Mouse (Mus musculus): ENCODE data around the gene Ric1. TPM values are rescaled to one million over a fixed set of nuclear protein-coding genes. Genes with fewer than 3 reads are reported as not detected.
"Not testable (repeated sequence)": the region's sequence is repeated elsewhere in the genome, so short reads cannot be mapped to it uniquely, and the experiment has no call there.

The Ric1 gene
- polyA plus RNA-seq, 1 experiment from 2014 or later, result 9.8 TPM

DNA sequence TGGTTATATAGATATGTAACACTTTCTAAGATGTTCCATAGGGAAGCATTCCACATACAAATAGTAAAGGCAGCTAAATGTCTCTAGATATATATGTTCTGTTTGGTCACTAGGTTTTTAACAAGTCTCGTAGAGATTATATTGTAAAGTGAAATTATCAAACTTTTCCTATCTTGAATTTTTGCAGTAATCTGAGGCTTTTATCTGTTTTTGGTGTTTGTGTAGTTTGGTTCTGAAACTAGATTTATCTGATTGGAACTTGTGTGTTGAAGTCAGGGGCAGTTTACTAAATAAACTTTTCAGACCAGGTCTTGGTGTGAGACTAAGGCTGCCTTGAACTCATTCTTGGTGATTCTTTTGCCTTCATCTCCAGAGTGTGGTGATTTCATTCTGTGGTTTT, 29.0 kb downstream of the Ric1 start:
- Histone ChIP-seq H3K27me3 (ENCODE audit: low read depth, poor library complexity, severe bottlenecking) (no peaks in the 10 kb centered on the region), H3K4me3 (no peak overlapping the region), H3K9me3 (replicated peaks) (no peaks in the 10 kb centered on the region), H3K27ac (replicated peaks) (no peak overlapping the region), H3K36me3 (no peaks in the 10 kb centered on the region), H3K4me1 (no peaks in the 10 kb centered on the region)
- no peak for DNase-seq (ENCODE audit: low spot score)
- 88% methylated on average over 1 of the region's 1 CpGs for WGBS

DNA sequence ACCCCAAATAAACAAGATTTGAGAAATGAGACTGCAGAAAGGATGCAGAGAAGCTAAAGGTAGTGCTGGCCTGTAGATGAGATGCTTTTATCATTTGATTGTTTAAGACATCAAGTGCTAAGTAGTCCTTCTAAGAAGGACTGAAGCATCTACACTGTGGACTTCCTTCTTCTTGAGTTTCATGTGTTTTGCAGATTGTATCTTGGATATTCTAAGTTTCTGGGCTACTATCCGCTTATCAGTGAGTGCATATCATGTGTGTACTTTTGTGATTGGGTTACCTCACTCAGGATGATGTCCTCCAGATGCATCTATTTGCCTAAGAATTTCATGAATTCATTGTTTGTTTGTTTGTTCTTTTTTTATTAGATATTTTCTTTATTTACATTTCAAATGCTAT, 29.9 kb downstream of the Ric1 start:
- H3K27ac ChIP-seq (replicated peaks); H3K4me3 ChIP-seq; DNase-seq (ENCODE audit: low spot score); H3K36me3 ChIP-seq; H3K9me3 ChIP-seq (replicated peaks); H3K4me1 ChIP-seq; H3K27me3 ChIP-seq (ENCODE audit: low read depth, poor library complexity, severe bottlenecking): not testable (repeated sequence)
- WGBS, result 89% methylated on average over 1 of the region's 1 CpGs

DNA sequence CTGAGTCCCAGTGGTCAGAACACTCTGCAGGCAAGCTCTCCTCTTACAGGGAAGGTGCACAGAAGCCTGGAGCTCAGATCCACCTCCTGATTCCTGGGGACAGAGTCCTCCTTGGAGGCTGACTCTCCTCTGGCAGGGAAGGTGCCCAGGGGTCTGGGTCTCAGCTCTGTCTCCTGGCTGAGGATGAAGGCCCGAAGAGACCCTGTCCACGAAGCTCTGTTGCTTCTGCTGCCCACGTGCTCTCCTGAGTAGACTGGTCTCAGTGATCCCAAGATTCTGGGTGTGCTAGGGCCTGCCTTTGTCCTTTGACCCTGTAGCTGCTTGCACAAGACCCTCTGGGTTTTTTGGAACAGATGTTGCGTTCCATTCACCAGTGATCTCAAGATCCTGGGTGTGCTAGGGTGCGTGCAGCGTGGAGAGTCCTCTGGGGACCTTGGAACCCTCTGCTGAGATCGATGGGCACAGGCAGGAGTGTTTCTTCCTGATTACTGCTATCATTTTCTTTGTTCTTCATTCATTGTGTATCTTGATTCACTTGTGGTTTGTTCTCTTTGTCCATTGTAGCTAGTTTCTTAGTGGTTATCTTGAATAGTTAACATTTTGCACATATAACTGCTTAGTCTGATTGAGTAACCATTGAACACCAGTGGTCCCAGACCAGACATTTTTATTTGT, 35.2 kb downstream of the Ric1 start:
- not testable (repeated sequence) for H3K27me3 ChIP-seq (ENCODE audit: low read depth, poor library complexity, severe bottlenecking); H3K4me3 ChIP-seq
- 90% methylated on average over 7 of the region's 7 CpGs for WGBS

DNA sequence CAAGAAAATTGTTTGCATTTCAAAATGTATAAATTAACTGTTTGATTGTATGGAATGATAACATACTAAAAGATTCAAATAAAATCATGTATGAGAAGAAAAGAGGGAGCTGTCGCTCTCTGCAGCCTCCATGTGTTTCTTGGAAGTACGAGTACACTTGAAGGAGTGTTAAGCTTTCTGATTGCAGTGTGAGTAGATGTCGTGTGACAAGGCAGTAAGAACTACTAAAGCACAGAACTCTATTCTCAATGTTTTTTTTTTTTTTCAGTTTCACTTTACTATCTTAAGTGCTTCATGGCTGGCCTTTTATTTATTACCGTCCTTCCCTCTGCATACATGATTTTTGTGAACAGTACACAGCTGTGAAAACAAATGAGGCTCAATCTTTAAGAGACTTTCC, 40.1 kb downstream of the Ric1 start:
- Histone ChIP-seq H3K4me1 (no peaks in the 10 kb centered on the region), H3K36me3 (peaks cover 14% of the 10 kb centered on the region), H3K4me3 (no peak overlapping the region), H3K27me3 (ENCODE audit: low read depth, poor library complexity, severe bottlenecking) (no peaks in the 10 kb centered on the region), H3K9me3 (replicated peaks) (no peaks in the 10 kb centered on the region), H3K27ac (replicated peaks) (no peak overlapping the region)
- DNase-seq (ENCODE audit: low spot score), result no peak
- WGBS, result 87% methylated on average over 4 of the region's 4 CpGs

More for the DNA sequence above, 35.2 kb downstream of the Ric1 start:
- not testable (repeated sequence) for H3K9me3 ChIP-seq (replicated peaks); DNase-seq (ENCODE audit: low spot score); H3K4me1 ChIP-seq; H3K36me3 ChIP-seq; H3K27ac ChIP-seq (replicated peaks)

DNA sequence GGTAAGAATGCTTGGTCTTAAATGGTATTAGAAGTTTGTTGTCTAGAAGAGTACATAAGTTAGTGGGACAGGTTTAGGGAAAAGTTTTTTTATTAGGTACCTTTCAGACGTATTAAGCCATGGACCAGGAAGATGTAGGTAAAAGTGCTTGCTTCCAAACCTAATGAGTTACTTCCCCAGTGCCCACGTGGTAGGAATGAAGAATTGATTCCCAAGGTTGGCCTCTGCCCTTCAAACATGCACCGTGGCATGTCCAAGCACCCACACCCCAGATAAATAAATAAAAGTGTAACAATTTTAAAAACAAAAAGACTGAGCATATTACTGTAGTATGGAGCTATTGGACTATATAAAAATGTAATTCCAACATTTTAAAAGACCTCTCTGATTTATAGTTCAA, 40.5 kb downstream of the Ric1 start:
- WGBS, result 78% methylated on average over 3 of the region's 3 CpGs

DNA sequence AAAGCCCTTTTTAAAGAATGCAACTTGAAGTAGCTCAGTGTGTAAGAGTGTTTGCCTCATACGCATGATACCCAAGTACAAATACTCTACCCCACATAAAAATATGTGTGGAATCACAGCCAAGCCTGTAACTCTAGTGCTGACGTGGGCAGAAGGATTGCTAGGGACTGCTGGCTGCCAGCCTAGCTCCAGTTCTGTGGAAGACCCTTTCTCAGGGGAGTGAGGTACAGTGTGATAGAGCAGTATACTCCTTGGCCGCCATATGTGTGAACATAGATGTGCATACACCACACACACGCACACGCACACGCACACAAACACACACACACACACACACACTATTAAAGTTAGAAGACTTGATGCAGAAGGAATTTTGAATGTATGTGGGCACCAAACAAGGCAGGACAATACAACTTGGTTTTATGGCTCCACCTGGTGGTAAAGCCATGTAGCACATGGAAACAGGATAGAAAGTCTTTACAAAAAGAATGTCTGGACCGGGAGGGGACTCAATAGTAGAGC, 41.2 kb downstream of the Ric1 start:
- no peaks in the 10 kb centered on the region for H3K27me3 ChIP-seq (ENCODE audit: low read depth, poor library complexity, severe bottlenecking)
- 68% methylated on average over 7 of the region's 7 CpGs for WGBS
- peak; percentile 29 for DNase-seq (ENCODE audit: low spot score)
- no peak overlapping the region for H3K4me3 ChIP-seq
- peaks cover 15% of the 10 kb centered on the region for H3K36me3 ChIP-seq
- H3K4me1 ChIP-seq, result no peaks in the 10 kb centered on the region
- H3K9me3 ChIP-seq (replicated peaks), result no peaks in the 10 kb centered on the region
- no peak overlapping the region for H3K27ac ChIP-seq (replicated peaks)

More for the DNA sequence above, 40.5 kb downstream of the Ric1 start:
- Histone ChIP-seq H3K4me3 (no peak overlapping the region), H3K4me1 (no peaks in the 10 kb centered on the region), H3K27me3 (ENCODE audit: low read depth, poor library complexity, severe bottlenecking) (no peaks in the 10 kb centered on the region), H3K27ac (replicated peaks) (no peak overlapping the region), H3K36me3 (peaks cover 15% of the 10 kb centered on the region), H3K9me3 (replicated peaks) (no peaks in the 10 kb centered on the region)
- DNase-seq (ENCODE audit: low spot score), result no peak

DNA sequence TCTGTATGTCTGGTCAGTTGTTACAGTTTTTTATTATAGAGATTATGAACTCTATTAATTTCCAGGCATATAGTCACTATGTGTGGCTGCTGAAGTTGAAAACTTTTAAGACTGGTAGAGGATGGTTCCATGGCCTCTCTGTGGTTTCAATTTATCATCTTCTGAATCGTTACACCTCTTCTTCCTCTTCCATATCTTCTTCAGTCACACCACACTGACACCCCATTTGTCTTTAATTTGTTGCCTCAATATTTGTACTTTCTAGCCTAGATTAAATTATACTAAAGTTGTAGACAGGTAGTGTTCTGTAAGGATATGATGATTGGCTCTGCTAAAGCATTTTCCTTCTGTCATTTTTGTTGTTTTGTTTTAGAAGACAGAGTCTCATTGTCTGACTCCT, 44.4 kb downstream of the Ric1 start:
- WGBS, result 89% methylated on average over 1 of the region's 1 CpGs
- no peak overlapping the region for H3K27ac ChIP-seq (replicated peaks)
- H3K9me3 ChIP-seq (replicated peaks), result no peaks in the 10 kb centered on the region
- DNase-seq (ENCODE audit: low spot score), result no peak
- H3K36me3 ChIP-seq, result peaks cover 37% of the 10 kb centered on the region
- no peak overlapping the region for H3K4me3 ChIP-seq
- H3K27me3 ChIP-seq (ENCODE audit: low read depth, poor library complexity, severe bottlenecking), result no peaks in the 10 kb centered on the region
- no peaks in the 10 kb centered on the region for H3K4me1 ChIP-seq

DNA sequence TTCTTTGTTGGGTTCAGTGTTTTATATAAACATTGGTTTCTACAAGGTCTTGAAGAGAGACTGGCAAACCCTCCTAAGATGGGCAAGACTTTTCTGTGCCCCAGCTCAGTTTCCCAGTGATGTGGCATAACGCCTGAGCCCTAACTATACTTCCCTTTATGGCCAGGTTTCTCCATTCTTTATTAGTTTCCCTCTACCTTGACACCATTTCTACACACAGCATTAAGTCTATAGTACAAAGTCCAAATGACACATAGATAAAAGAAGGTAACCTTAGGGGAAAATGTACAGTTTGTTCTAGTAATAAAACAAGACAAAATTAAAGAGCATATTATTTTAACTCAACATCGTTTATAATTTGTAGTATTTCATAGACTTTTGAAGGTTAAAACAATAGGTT, 60.4 kb downstream of the Ric1 start:
- Histone ChIP-seq H3K27ac (replicated peaks) (no peak overlapping the region), H3K36me3 (peaks cover 61% of the 10 kb centered on the region), H3K4me1 (no peaks in the 10 kb centered on the region), H3K9me3 (replicated peaks) (no peaks in the 10 kb centered on the region), H3K4me3 (no peak overlapping the region), H3K27me3 (ENCODE audit: low read depth, poor library complexity, severe bottlenecking) (no peaks in the 10 kb centered on the region)
- DNase-seq (ENCODE audit: low spot score), result no peak
- 91% methylated on average over 2 of the region's 2 CpGs for WGBS

DNA sequence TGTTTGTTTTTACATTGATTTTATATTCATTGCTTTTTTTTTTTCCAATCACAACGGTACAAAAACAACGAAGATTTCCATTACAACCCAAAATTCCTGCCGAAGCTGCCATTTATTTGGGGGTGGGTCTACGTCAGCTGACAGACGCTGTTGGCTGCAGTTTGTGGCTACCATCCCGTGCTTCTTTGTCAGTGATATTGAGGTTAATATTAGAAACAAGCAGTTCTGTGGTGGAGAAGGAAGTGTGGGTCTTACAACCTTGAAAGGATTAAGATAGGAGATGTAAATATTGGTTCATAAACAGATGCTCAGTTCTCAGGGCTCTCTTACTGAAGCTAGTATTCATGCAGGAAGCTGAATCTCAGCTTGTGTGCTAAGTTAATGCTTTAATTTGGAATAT, 61.7 kb downstream of the Ric1 start:
- peaks cover 60% of the 10 kb centered on the region for H3K36me3 ChIP-seq
- no peaks in the 10 kb centered on the region for H3K4me1 ChIP-seq
- no peak overlapping the region for H3K4me3 ChIP-seq
- 0 out of 2 replicates have a peak, but pooled peaks cover under 1% of the 10 kb centered on the region for H3K9me3 ChIP-seq (replicated peaks)
- H3K27me3 ChIP-seq (ENCODE audit: low read depth, poor library complexity, severe bottlenecking), result no peaks in the 10 kb centered on the region
- no peak overlapping the region for H3K27ac ChIP-seq (replicated peaks)
- DNase-seq (ENCODE audit: low spot score), result no peak
- WGBS, result 91% methylated on average over 6 of the region's 6 CpGs

DNA sequence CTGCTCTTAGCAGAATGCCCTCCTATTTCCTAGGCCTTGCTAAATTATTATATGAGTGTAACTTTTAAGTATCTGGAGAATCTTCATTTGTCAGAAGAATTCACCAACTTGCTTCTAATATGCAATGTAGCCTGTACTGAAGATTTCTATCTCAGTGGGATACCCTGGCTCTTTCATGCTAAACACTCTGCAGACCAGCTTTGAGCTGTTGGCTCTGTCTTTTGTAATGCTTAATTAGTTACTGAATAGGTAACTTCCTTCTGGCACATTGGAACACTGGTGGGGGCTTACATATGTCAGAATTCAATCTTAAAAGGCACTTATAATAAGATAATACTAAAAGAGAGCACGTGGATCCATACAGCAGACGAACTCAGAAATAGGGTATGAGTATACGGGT, 71.7 kb downstream of the Ric1 start:
- H3K36me3 ChIP-seq, result peaks cover 73% of the 10 kb centered on the region
- not testable (repeated sequence) for H3K9me3 ChIP-seq (replicated peaks); DNase-seq (ENCODE audit: low spot score); H3K27ac ChIP-seq (replicated peaks); H3K27me3 ChIP-seq (ENCODE audit: low read depth, poor library complexity, severe bottlenecking); H3K4me3 ChIP-seq; H3K4me1 ChIP-seq
- 65% methylated on average over 3 of the region's 3 CpGs for WGBS

DNA sequence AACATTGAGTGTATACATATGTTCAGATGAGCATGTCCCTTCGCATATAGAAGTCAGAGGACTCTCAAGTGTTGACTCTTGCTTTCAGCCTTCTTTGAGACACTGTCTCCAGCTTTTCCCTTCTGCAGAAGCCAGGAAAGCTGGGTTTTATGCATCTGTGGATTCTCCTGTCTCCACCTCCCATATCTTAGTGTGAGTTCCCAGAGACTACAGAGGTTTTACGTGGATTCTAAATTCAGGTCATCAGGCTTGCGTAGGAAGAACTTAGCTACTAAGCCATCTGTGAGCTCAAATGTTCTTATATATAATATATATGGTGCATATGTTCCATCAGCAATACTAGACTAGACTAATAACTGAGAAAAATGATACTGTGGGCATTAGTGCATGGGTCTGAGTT, 74.2 kb downstream of the Ric1 start:
- no peaks in the 10 kb centered on the region for H3K9me3 ChIP-seq (replicated peaks)
- peaks cover 73% of the 10 kb centered on the region for H3K36me3 ChIP-seq
- H3K27me3 ChIP-seq (ENCODE audit: low read depth, poor library complexity, severe bottlenecking), result no peaks in the 10 kb centered on the region
- DNase-seq (ENCODE audit: low spot score), result no peak
- H3K27ac ChIP-seq (replicated peaks), result no peak overlapping the region
- no peaks in the 10 kb centered on the region for H3K4me1 ChIP-seq
- 91% methylated on average over 3 of the region's 3 CpGs for WGBS
- no peak overlapping the region for H3K4me3 ChIP-seq

DNA sequence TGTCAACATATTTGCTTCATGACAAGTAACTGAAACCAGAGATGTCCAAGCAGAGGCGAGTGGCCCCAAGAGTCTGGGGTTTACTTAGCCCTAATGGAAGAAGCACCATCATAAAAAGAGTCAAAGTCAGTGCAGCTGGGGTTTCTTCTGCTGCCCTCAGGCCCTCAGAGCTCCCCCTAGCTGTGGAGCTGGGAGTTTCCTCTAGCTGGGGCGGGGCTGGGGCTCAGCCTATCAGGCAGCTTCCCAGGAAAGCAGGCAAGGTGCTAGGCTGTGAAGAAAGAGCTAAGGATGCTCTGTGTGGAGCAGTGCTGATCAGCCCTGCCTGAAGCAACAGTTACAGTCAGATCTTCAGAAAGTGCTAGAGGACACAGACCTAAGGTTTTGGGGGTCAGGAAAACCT, 74.9 kb downstream of the Ric1 start:
- Histone ChIP-seq H3K9me3 (replicated peaks) (no peaks in the 10 kb centered on the region), H3K4me1 (no peaks in the 10 kb centered on the region), H3K27me3 (ENCODE audit: low read depth, poor library complexity, severe bottlenecking) (no peaks in the 10 kb centered on the region), H3K4me3 (no peak overlapping the region), H3K27ac (replicated peaks) (no peak overlapping the region), H3K36me3 (peaks cover 70% of the 10 kb centered on the region)
- no peak for DNase-seq (ENCODE audit: low spot score)
- WGBS, result 92% methylated on average over 2 of the region's 2 CpGs

DNA sequence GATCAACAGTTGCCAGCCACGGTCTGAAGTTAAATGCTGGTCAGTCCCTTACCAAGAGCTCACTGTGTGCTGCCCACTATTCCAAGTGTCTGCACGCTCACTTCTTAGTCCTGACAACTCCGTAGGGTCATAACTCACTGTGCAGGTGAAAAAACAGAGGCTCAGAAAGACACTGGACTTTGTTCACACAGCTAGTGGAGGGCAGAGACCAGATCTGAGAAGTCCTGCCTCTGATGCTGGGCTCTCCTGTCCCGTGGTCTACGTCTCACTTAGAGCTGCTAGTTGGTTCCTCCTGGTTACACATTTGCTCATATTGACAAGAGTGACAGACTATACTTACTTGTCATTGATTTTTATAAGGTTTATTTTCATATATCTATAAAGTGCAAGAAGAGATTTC, 76.9 kb downstream of the Ric1 start:
- H3K9me3 ChIP-seq (replicated peaks), result no peaks in the 10 kb centered on the region
- no peak overlapping the region for H3K27ac ChIP-seq (replicated peaks)
- no peak overlapping the region for H3K4me3 ChIP-seq
- no peaks in the 10 kb centered on the region for H3K27me3 ChIP-seq (ENCODE audit: low read depth, poor library complexity, severe bottlenecking)
- no peaks in the 10 kb centered on the region for H3K4me1 ChIP-seq
- H3K36me3 ChIP-seq, result peaks cover 88% of the 10 kb centered on the region
- DNase-seq (ENCODE audit: low spot score), result no peak
- WGBS, result 94% methylated on average over 5 of the region's 5 CpGs
